Mouse (Mus musculus) bone marrow macrophage, adult 2 months (primary cell): ENCODE measurements around the gene Ppcdc. TPM values are rescaled to one million over a fixed set of nuclear protein-coding genes. Genes with fewer than 3 reads are reported as not detected.

Experiments used
- H3K27ac ChIP-seq: 2 replicates; pipeline ENCODE4 v1.5.1; 2012; ENCODE audit warnings: low read depth, low read length; ENCODE audit not compliant: insufficient read depth
- H3K4me1 ChIP-seq: 2 replicates; pipeline ENCODE4 v1.6.1; 2012; ENCODE audit warnings: low read length; ENCODE audit not compliant: control insufficient read depth, insufficient read depth
- H3K4me3 ChIP-seq: 2 replicates; pipeline ENCODE4 v1.5.1; 2012; ENCODE audit warnings: mild to moderate bottlenecking, low read length, moderate library complexity; ENCODE audit not compliant: insufficient read depth
- CTCF ChIP-seq: IDR thresholded peaks from 2 replicates; pipeline ENCODE4 v1.5.1; 2012; ENCODE audit warnings: low read depth, mild to moderate bottlenecking, low read length, moderate library complexity
- POLR2A ChIP-seq: IDR thresholded peaks from 2 replicates; pipeline ENCODE4 v1.6.1; 2012; ENCODE audit warnings: mild to moderate bottlenecking, low read depth, low read length, borderline replicate concordance
- polyA plus RNA-seq: library from polyadenylated mRNA; stranded (reverse); fragments of >200 nt; gene quantifications from 2 replicates; pipeline ENCODE4 v1.2.4, GENCODE M21; 2012; ENCODE audit not compliant: missing spikeins, insufficient read depth, insufficient read length

Ppcdc gene
- polyA plus RNA-seq, 1 experiment = 28.6 TPM

GRCm38 (mm10) chr9:57417341-57417740 lies 22.6 kb downstream of the Ppcdc start:
- no peak for TF ChIP-seq CTCF
- TF ChIP-seq POLR2A = no peak
- Histone ChIP-seq H3K4me3 (no peak overlapping the region), H3K27ac (0 out of 2 replicates have a peak overlapping the region, but pooled peaks have one; percentile 9), H3K4me1 (peaks cover 42% of the 10 kb centered on the region)

GRCm38 (mm10) chr9:57407120-57407905 lies 32.6 kb downstream of the Ppcdc start:
- TF ChIP-seq CTCF = no peak
- TF ChIP-seq POLR2A = no peak
- H3K4me1 ChIP-seq = peaks cover 7% of the 10 kb centered on the region
- no peak overlapping the region for H3K27ac ChIP-seq
- H3K4me3 ChIP-seq = no peak overlapping the region

GRCm38 (mm10) chr9:57406395-57406794 lies 33.5 kb downstream of the Ppcdc start:
- H3K27ac ChIP-seq = no peak overlapping the region
- TF ChIP-seq CTCF (no peak), POLR2A (no peak)
- no peak overlapping the region for H3K4me3 ChIP-seq
- peaks cover 7% of the 10 kb centered on the region for H3K4me1 ChIP-seq

GRCm38 (mm10) chr9:57404036-57404435 lies 35.9 kb downstream of the Ppcdc start:
- Histone ChIP-seq H3K4me3 (no peak overlapping the region), H3K27ac (no peak overlapping the region), H3K4me1 (no peaks in the 10 kb centered on the region)
- TF ChIP-seq POLR2A = no peak
- TF ChIP-seq CTCF = no peak

- TF ChIP-seq CTCF (no peak), POLR2A (no peak)
- no peak overlapping the region for H3K27ac ChIP-seq
- no peaks in the 10 kb centered on the region for H3K4me1 ChIP-seq
- no peak overlapping the region for H3K4me3 ChIP-seq
These were observed 37.3 kb downstream of the Ppcdc start for GRCm38 (mm10) chr9:57402318-57403251.

GRCm38 (mm10) chr9:57398773-57399172 lies 41.2 kb downstream of the Ppcdc start:
- Histone ChIP-seq H3K27ac (no peak overlapping the region), H3K4me3 (no peak overlapping the region), H3K4me1 (no peaks in the 10 kb centered on the region)
- TF ChIP-seq POLR2A (no peak), CTCF (no peak)

GRCm38 (mm10) chr9:57392892-57393291 lies 47.0 kb downstream of the Ppcdc start:
- Histone ChIP-seq H3K27ac (no peak overlapping the region), H3K4me1 (no peaks in the 10 kb centered on the region), H3K4me3 (no peak overlapping the region)
- TF ChIP-seq CTCF (no peak), POLR2A (no peak)

GRCm38 (mm10) chr9:57390869-57391268 lies 49.1 kb downstream of the Ppcdc start:
- Histone ChIP-seq H3K4me3 (no peak overlapping the region), H3K27ac (peak overlapping the region; percentile 35; the same call in 1 of the 2 replicates)
- no peak for TF ChIP-seq POLR2A
- TF ChIP-seq CTCF = no peak

GRCm38 (mm10) chr9:57389131-57389530 lies 50.8 kb downstream of the Ppcdc start:
- peaks cover 5% of the 10 kb centered on the region for H3K4me1 ChIP-seq
- H3K4me3 ChIP-seq = no peak overlapping the region
- no peak overlapping the region for H3K27ac ChIP-seq
- TF ChIP-seq POLR2A (no peak), CTCF (no peak)

More at GRCm38 (mm10) chr9:57390869-57391268, 49.1 kb downstream of the Ppcdc start:
- no peaks in the 10 kb centered on the region for H3K4me1 ChIP-seq
